Mouse (Mus musculus): ENCODE data around the gene Mfsd4a.
A peak's percentile ranks its signal among the peaks of the same experiment; 100 is the strongest.

DNA sequence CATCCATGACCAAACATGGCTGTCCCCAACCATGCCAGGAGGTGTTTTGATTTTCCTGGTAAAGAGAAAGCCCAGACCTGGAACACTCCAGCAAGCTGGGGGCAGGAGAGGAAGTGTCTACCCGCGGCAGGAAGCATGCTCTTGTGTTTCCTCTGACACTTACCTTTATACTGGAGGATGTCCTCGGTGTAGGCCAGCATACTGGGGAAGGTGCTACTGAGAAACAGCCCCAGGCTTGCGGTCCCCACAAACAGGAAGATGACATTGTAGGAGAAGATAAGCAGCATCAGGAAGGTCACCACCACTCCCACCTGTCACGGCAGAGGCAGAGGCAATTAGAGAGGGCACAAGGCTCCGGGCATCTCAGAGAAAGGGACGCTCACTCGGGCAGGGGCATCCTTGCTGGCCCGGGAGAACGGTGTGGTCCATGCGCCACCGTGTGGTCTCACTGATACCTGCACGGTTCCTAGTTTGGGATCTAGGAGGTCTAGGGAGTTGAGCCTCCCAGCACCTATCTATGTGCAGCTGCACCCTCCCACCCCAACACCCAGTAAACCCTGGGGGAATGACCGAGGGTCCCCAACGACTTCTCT is 21.6 kb downstream of the Mfsd4a start:
- TF ChIP-seq CTCF (IDR thresholded peaks at IDR 0.05; ENCODE audit: low read depth) (peak; percentile 86), EP300 (IDR thresholded peaks at IDR 0.05; ENCODE audit: low read depth) (no peak)

All from heart, postnatal 0 days (tissue).